In genomic region chr2:140784626-140785025, GRCm38 (mm10) we compare ENCODE assay signal across 11 mouse cellular contexts.
DNase-seq lines count a peak whose midpoint lies in the region; ATAC-seq and TF ChIP-seq lines count a peak whose summit lies in the region.
"Had no signal": no experiment of that assay in that cellular context is flagged by ENCODE, and none has a peak within 500 bp of the region (broad histone marks: within the 10 kb centered on the region; RNA-seq: fewer than 3 reads in every experiment).

No protein-coding gene starts in this region.

- H3K4me1 ChIP-seq in lung, adult 2 months (ENCODE audit: control insufficient read depth, insufficient read depth, low read length): no peaks in the 10 kb centered on the region

- H3K4me3 ChIP-seq in lung, adult 2 months (replicated peaks; ENCODE audit: extremely low read depth, low read depth, low read length): no peak overlapping the region

- TF ChIP-seq CTCF in lung, adult 2 months (IDR thresholded peaks at IDR 0.05; ENCODE audit: insufficient read depth, low read length): no peak

- no peak for TF ChIP-seq POLR2A in lung, adult 2 months (IDR thresholded peaks at IDR 0.05; ENCODE audit: borderline replicate concordance, extremely low read depth, low read depth, low read length)

- ATAC-seq in cerebellum, adult (ENCODE audit: insufficient number of reproducible peaks, low FRiP score, low TSS enrichment): no peak
- ATAC-seq: hindbrain, postnatal 0 days had no signal

- WGBS in lung, adult 2 months: 76% methylated on average over 2 of the region's 2 CpGs

- peak; percentile 21 for DNase-seq in lung, postnatal 25 days (ENCODE audit: low spot score)
- DNase-seq in lung, adult 2 months: no peak
- peak; percentile 1 for DNase-seq in induced T-regulatory cell, adult 2 months (ENCODE audit: low read depth)
- DNase-seq in lung, postnatal 36 days: peak; percentile 31
- no peak for DNase-seq in gastrocnemius, adult 8-10 months (ENCODE audit: low spot score in 2 of 2)
- no peak for DNase-seq in cerebellum, postnatal 4 days (ENCODE audit: low spot score in 2 of 2)
- no peak for DNase-seq in ovary, postnatal 36 days (ENCODE audit: low spot score)
- DNase-seq: cerebellum, adult 8-10 months; kidney, adult 9 months had no signal

Comparison
In these comparisons a context has a peak if more than half of its experiments do, and no peak if none do; other contexts are left out.
1. DNase-seq: peak in lung, postnatal 25 days (single experiment), induced T-regulatory cell, adult 2 months (single experiment) and lung, postnatal 36 days (single experiment); none in lung, adult 2 months (single experiment), gastrocnemius, adult 8-10 months (0 of 2), cerebellum, postnatal 4 days (0 of 2) and ovary, postnatal 36 days (single experiment).